Mouse (Mus musculus) liver, postnatal 0 days (tissue): Measurements from ENCODE around the gene Ccn6.

Experiments
- CTCF ChIP-seq: sonication (generic); IDR thresholded peaks from 2 replicates; pipeline ENCODE4 v1.5.1; 2016; ENCODE audit warnings: antibody characterized with exemption, low read depth
- EP300 ChIP-seq: IDR thresholded peaks from 2 replicates; pipeline ENCODE4 v1.6.1; 2016; ENCODE audit warnings: antibody characterized with exemption, low read depth, mild to moderate bottlenecking

DNA sequence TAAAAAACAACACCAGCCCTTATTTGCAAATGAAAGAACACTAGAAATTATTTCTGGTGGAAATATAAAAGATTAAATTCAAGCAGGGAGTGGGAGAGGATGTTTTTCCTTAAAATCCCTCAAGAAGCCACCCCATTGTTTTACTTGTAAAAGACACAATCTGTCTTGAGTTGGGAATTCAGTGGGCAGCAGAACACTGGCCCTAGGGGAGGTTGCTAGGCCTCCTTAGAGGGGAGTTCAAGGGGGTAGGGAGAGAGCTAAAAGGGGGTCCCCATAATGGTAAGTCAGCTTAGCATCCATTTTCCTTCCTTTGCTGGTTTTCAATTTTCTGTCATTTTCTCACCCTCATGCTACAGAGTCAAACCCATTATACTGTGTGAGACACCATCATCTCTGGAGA lies 46.4 kb upstream of the Ccn6 start:
- TF ChIP-seq EP300 (no peak), CTCF (no peak)
